Mouse (Mus musculus): Measurements from ENCODE around the gene Plcb1.

Plcb1 gene

GRCm38 (mm10) chr2:135067419-135067818 is 281.6 kb downstream of the Plcb1 start:
- no peak for DNase-seq (ENCODE audit: low read depth, low spot score)

GRCm38 (mm10) chr2:135071349-135071748 is 285.5 kb downstream of the Plcb1 start:
- DNase-seq (ENCODE audit: low read depth, low spot score) = no peak

GRCm38 (mm10) chr2:135072503-135072902 is 286.6 kb downstream of the Plcb1 start:
- DNase-seq (ENCODE audit: low read depth, low spot score) = no peak

- no peak for DNase-seq (ENCODE audit: low read depth, low spot score)
Observed at GRCm38 (mm10) chr2:135073014-135073413, 287.1 kb downstream of the Plcb1 start.

GRCm38 (mm10) chr2:135075375-135075774 is 289.5 kb downstream of the Plcb1 start:
- no peak for DNase-seq (ENCODE audit: low read depth, low spot score)

- DNase-seq (ENCODE audit: low read depth, low spot score) = no peak
Observed at GRCm38 (mm10) chr2:135092588-135093162, 306.8 kb downstream of the Plcb1 start.

- no peak for DNase-seq (ENCODE audit: low read depth, low spot score)
Observed at GRCm38 (mm10) chr2:135101292-135101691, 315.4 kb downstream of the Plcb1 start.

GRCm38 (mm10) chr2:135101943-135102342 is 316.1 kb downstream of the Plcb1 start:
- DNase-seq (ENCODE audit: low read depth, low spot score) = no peak

GRCm38 (mm10) chr2:135106649-135107048 is 320.8 kb downstream of the Plcb1 start:
- no peak for DNase-seq (ENCODE audit: low read depth, low spot score)

- no peak for DNase-seq (ENCODE audit: low read depth, low spot score)
Observed at GRCm38 (mm10) chr2:135108607-135109006, 322.7 kb downstream of the Plcb1 start.

GRCm38 (mm10) chr2:135114501-135115128 is 328.7 kb downstream of the Plcb1 start:
- DNase-seq (ENCODE audit: low read depth, low spot score) = no peak

GRCm38 (mm10) chr2:135123057-135123456 is 337.2 kb downstream of the Plcb1 start:
- no peak for DNase-seq (ENCODE audit: low read depth, low spot score)

GRCm38 (mm10) chr2:135123695-135124343 is 338.0 kb downstream of the Plcb1 start:
- no peak for DNase-seq (ENCODE audit: low read depth, low spot score)

GRCm38 (mm10) chr2:135140576-135140975 is 354.7 kb downstream of the Plcb1 start:
- no peak for DNase-seq (ENCODE audit: low read depth, low spot score)

GRCm38 (mm10) chr2:135152289-135152688 is 366.4 kb downstream of the Plcb1 start:
- DNase-seq (ENCODE audit: low read depth, low spot score) = no peak

- DNase-seq (ENCODE audit: low read depth, low spot score) = no peak
Observed at GRCm38 (mm10) chr2:135153248-135153647, 367.4 kb downstream of the Plcb1 start.

- no peak for DNase-seq (ENCODE audit: low read depth, low spot score)
Observed at GRCm38 (mm10) chr2:135156055-135156454, 370.2 kb downstream of the Plcb1 start.

- DNase-seq (ENCODE audit: low read depth, low spot score) = no peak
Observed at GRCm38 (mm10) chr2:135157961-135158360, 372.1 kb downstream of the Plcb1 start.

GRCm38 (mm10) chr2:135161673-135162072 is 375.8 kb downstream of the Plcb1 start:
- DNase-seq (ENCODE audit: low read depth, low spot score) = no peak

- DNase-seq (ENCODE audit: low read depth, low spot score) = no peak
Observed at GRCm38 (mm10) chr2:135165512-135165911, 379.6 kb downstream of the Plcb1 start.

GRCm38 (mm10) chr2:135175544-135175943 is 389.7 kb downstream of the Plcb1 start:
- no peak for DNase-seq (ENCODE audit: low read depth, low spot score)

- no peak for DNase-seq (ENCODE audit: low read depth, low spot score)
Observed at GRCm38 (mm10) chr2:135187659-135188058, 401.8 kb downstream of the Plcb1 start.

- no peak for DNase-seq (ENCODE audit: low read depth, low spot score)
Observed at GRCm38 (mm10) chr2:135200830-135201229, 415.0 kb downstream of the Plcb1 start.
